Mouse (Mus musculus) hindbrain, embryonic 16.5 days (tissue): Measurements from ENCODE around the gene Rpia. TPM values are rescaled to one million over a fixed set of nuclear protein-coding genes. Genes with fewer than 3 reads are reported as not detected.

Experiments
- ATAC-seq: fragments of 200-750 bp; cut with Nextera tagmentation; 2 replicates; pipeline ENCODE4 v1.8.0; 2017; ENCODE audit warnings: moderate TSS enrichment, moderate library complexity
- H3K27ac ChIP-seq: fragments of 300-500 bp; sonication (generic); 2 replicates; pipeline ENCODE4 v1.5.1; 2014; ENCODE audit warnings: low read depth, mild to moderate bottlenecking, control low read depth, low read length, moderate library complexity
- H3K27me3 ChIP-seq: fragments of 300-500 bp; sonication (generic); replicated peaks from 2 replicates; pipeline ENCODE4 v1.6.1; 2014; ENCODE audit warnings: low read length; ENCODE audit not compliant: control insufficient read depth, insufficient read depth
- H3K36me3 ChIP-seq: fragments of 300-500 bp; sonication (generic); 2 replicates; pipeline ENCODE4 v1.6.1; 2014; ENCODE audit warnings: mild to moderate bottlenecking, low read length, moderate library complexity, mixed read lengths; ENCODE audit not compliant: control insufficient read depth, insufficient read depth
- H3K4me1 ChIP-seq: fragments of 300-500 bp; sonication (generic); 2 replicates; pipeline ENCODE4 v1.6.1; 2014; ENCODE audit warnings: low read depth, low read length; ENCODE audit not compliant: control insufficient read depth, insufficient read depth
- H3K4me2 ChIP-seq: fragments of 300-500 bp; sonication (generic); 2 replicates; pipeline ENCODE4 v1.6.1; 2014; ENCODE audit warnings: mild to moderate bottlenecking, low read length, control low read depth, moderate library complexity
- H3K4me3 ChIP-seq: fragments of 300-500 bp; sonication (generic); 2 replicates; pipeline ENCODE4 v1.5.1; 2014; ENCODE audit warnings: mild to moderate bottlenecking, low read length, control low read depth, moderate library complexity
- H3K9ac ChIP-seq: fragments of 300-500 bp; sonication (generic); 2 replicates; pipeline ENCODE4 v1.6.1; 2014; ENCODE audit warnings: low read depth, mild to moderate bottlenecking, control low read depth, low read length, moderate library complexity
- H3K9me3 ChIP-seq: fragments of 300-500 bp; sonication (generic); 2 replicates; pipeline ENCODE4 v1.6.1; 2014; ENCODE audit warnings: mild to moderate bottlenecking, low read length, moderate library complexity; ENCODE audit not compliant: control insufficient read depth
- WGBS: fragments of 180-500 bp; shearing (Covaris S2); extraction: QIAGEN DNeasy Blood & Tissue Kit; methylation state at CpG from one replicate; pipeline ENCODE4 v1.1.7; 2014; 5-methylcytosine and 5-hydroxymethylcytosine counted together
- polyA plus RNA-seq: library from polyadenylated mRNA; unstranded; fragments of >200 nt; fragmentation: Nextera tagmentation; extraction: Ambion mirVana; gene quantifications from 2 replicates; pipeline ENCODE4 v1.2.1, GENCODE M21; 2015

The Rpia gene
- polyA plus RNA-seq, 1 experiment from 2014 or later = 2.1 TPM

GRCm38 (mm10) chr6:70811557-70812525 lies 19.8 kb upstream of the Rpia start:
- no peak overlapping the region for H3K27ac ChIP-seq
- ATAC-seq = peak; percentile 47; the same call in 1 of the 2 replicates
- no peaks in the 10 kb centered on the region for H3K4me1 ChIP-seq
- no peak overlapping the region for H3K9ac ChIP-seq
- H3K27me3 ChIP-seq = no peaks in the 10 kb centered on the region
- no peak overlapping the region for H3K4me2 ChIP-seq
- no peaks in the 10 kb centered on the region for H3K36me3 ChIP-seq
- no peaks in the 10 kb centered on the region for H3K9me3 ChIP-seq
- 21% methylated on average over 6 of the region's 6 CpGs for WGBS
- no peak overlapping the region for H3K4me3 ChIP-seq

DNA sequence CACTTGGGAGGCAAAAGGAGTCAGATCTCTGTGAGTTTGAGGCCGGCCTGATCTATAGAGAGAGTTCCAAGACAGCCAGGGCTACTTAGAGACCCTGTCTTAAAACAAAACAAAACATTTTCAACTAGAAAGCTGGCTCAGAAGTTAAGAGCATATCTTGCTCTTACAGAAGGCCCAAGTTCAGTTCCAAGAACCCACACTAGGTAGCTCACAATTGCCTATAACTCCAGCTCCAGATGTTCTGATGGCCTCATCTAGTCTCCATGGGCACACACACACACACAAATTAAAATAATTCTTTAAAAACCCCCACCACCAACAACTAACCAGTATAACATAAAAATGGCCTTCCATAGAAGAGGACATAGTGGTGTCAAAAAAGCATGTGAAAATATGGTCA lies 18.5 kb upstream of the Rpia start:
- no peak overlapping the region for H3K4me2 ChIP-seq
- H3K9ac ChIP-seq = no peak overlapping the region
- H3K9me3 ChIP-seq = no peaks in the 10 kb centered on the region
- no peak overlapping the region for H3K27ac ChIP-seq
- H3K4me1 ChIP-seq = peaks cover 3% of the 10 kb centered on the region
- no peaks in the 10 kb centered on the region for H3K36me3 ChIP-seq
- H3K4me3 ChIP-seq = no peak overlapping the region
- no peak for ATAC-seq
- H3K27me3 ChIP-seq = no peaks in the 10 kb centered on the region
- WGBS = 84% methylated on average over 1 of the region's 1 CpGs

- Histone ChIP-seq H3K9me3 (no peaks in the 10 kb centered on the region), H3K9ac (no peak overlapping the region), H3K4me3 (no peak overlapping the region), H3K4me1 (peaks cover 5% of the 10 kb centered on the region), H3K36me3 (no peaks in the 10 kb centered on the region), H3K4me2 (no peak overlapping the region; the same call in 1 of the 2 replicates), H3K27ac (no peak overlapping the region), H3K27me3 (no peaks in the 10 kb centered on the region)
- ATAC-seq = peak; percentile 19; the same call in 1 of the 2 replicates
- WGBS = 50% methylated on average over 1 of the region's 1 CpGs
These were observed 14.5 kb upstream of the Rpia start for GRCm38 (mm10) chr6:70806514-70806912.

DNA sequence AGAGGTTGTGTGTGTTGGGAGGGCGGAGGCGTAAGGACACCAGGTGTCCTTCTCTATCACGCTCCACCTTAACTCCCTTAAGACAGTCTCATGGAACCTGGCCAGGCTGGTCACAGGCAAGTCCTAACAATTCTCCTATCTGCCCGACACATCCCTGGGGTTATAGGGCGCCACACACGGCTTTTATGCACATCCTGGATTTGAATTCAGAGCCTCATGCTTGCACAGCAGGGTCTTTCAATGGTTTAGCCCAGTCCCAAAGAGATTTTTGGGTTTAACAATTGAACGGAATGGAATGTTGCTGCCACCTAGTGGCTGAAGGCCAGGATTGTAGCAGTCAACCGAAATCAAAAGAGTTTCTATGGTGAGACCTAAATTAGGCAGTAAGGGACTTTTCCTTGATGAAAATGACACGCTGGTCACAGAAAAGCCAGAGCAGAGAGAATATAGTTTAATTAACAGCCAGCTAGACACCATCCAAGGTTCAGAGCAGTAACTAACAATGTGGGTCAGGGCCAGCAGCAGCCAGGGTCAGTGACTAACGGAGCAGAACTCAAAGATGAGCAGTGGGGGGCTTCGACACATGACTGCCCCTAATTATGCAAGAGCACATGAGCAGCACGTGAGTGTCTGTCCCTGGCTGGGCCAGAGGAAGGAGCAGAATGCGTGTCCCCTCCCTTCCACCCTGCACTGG lies 13.9 kb upstream of the Rpia start:
- peak; percentile 72 for ATAC-seq
- 0 out of 2 replicates have a peak overlapping the region, but pooled peaks have one; percentile 1 for H3K9ac ChIP-seq
- peak overlapping the region; percentile 47 for H3K4me2 ChIP-seq
- peak overlapping the region; percentile 10; the same call in 1 of the 2 replicates for H3K4me3 ChIP-seq
- no peaks in the 10 kb centered on the region for H3K9me3 ChIP-seq
- H3K27ac ChIP-seq = no peak overlapping the region
- H3K27me3 ChIP-seq = no peaks in the 10 kb centered on the region
- WGBS = 9% methylated on average over 13 of the region's 13 CpGs
- H3K4me1 ChIP-seq = peaks cover 5% of the 10 kb centered on the region
- no peaks in the 10 kb centered on the region for H3K36me3 ChIP-seq

GRCm38 (mm10) chr6:70805267-70805666 lies 13.2 kb upstream of the Rpia start:
- Histone ChIP-seq H3K27ac (no peak overlapping the region), H3K36me3 (no peaks in the 10 kb centered on the region), H3K4me2 (peak overlapping the region; percentile 31), H3K9me3 (no peaks in the 10 kb centered on the region), H3K27me3 (no peaks in the 10 kb centered on the region), H3K9ac (no peak overlapping the region), H3K4me3 (no peak overlapping the region; the same call in none of the 2 replicates), H3K4me1 (peaks cover 5% of the 10 kb centered on the region)
- peak; percentile 72 for ATAC-seq
- WGBS = 12% methylated on average over 7 of the region's 7 CpGs

DNA sequence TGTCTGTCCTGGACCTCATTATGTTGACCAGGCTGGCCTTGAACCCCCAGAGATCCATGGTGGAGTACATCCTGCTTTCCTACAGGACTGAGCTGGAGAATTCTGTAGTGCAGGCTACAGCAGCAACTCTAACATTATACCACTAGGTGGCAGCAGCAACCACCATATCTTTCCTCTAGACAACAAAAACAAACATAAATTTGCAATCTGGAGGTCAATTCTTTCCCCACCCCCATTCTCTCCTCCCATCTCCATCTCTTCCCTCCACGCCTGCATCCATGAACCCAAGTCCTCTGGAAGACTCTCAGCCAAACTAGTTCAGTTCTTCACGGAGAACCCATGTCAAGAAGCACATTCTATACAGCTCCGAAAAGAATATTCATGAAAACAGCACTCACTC lies 12.6 kb upstream of the Rpia start:
- ATAC-seq = peak; percentile 37
- 25% methylated on average over 3 of the region's 3 CpGs for WGBS

GRCm38 (mm10) chr6:70797581-70798251 lies 5.7 kb upstream of the Rpia start:
- no peak overlapping the region for H3K27ac ChIP-seq
- H3K36me3 ChIP-seq = no peaks in the 10 kb centered on the region
- H3K4me1 ChIP-seq = peaks cover 1% of the 10 kb centered on the region
- WGBS = 24% methylated on average over 9 of the region's 9 CpGs
- no peaks in the 10 kb centered on the region for H3K27me3 ChIP-seq
- H3K4me3 ChIP-seq = no peak overlapping the region
- H3K4me2 ChIP-seq = no peak overlapping the region
- H3K9ac ChIP-seq = no peak overlapping the region
- ATAC-seq = peak; percentile 77; the same call in 1 of the 2 replicates
- H3K9me3 ChIP-seq = no peaks in the 10 kb centered on the region

More for the DNA sequence above, 12.6 kb upstream of the Rpia start:
- H3K4me3 ChIP-seq = no peak overlapping the region; the same call in 1 of the 2 replicates
- H3K4me2 ChIP-seq = peak overlapping the region; percentile 30
- H3K9ac ChIP-seq = no peak overlapping the region
- peaks cover 5% of the 10 kb centered on the region for H3K4me1 ChIP-seq
- H3K27me3 ChIP-seq = no peaks in the 10 kb centered on the region
- H3K9me3 ChIP-seq = no peaks in the 10 kb centered on the region
- no peak overlapping the region for H3K27ac ChIP-seq
- no peaks in the 10 kb centered on the region for H3K36me3 ChIP-seq

DNA sequence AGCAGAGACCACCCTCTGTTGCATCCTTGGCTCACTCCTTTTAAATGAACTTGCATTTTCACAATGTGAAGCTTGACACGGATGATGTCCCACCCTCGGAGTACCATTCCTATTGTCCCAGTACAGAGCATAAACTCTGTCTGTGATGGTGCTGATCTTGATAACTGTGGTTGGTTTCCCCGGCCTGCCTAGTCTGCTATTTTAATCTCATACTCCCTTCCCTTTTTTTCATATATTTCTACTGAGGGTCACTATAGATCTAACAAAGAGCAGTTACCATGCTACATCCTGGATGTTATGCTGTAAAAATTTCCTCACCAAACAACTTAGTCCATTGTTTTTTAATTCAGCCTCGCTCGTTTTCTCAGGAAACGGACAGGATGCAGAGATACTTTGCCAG lies 4.9 kb upstream of the Rpia start:
- Histone ChIP-seq H3K27ac (no peak overlapping the region), H3K36me3 (no peaks in the 10 kb centered on the region), H3K4me1 (peaks cover 3% of the 10 kb centered on the region), H3K9me3 (no peaks in the 10 kb centered on the region), H3K9ac (no peak overlapping the region), H3K4me2 (no peak overlapping the region), H3K4me3 (no peak overlapping the region), H3K27me3 (no peaks in the 10 kb centered on the region)
- 84% methylated on average over 6 of the region's 6 CpGs for WGBS
- ATAC-seq = no peak
